Mouse (Mus musculus) R1 (cell line): ENCODE measurements around the gene Arrdc3.

Source experiments
- DNase-seq: peaks from one replicate; pipeline ENCODE4 v3.0.0-alpha.2; 2018; ENCODE audit warnings: low read depth, low spot score

Gene Arrdc3

DNA sequence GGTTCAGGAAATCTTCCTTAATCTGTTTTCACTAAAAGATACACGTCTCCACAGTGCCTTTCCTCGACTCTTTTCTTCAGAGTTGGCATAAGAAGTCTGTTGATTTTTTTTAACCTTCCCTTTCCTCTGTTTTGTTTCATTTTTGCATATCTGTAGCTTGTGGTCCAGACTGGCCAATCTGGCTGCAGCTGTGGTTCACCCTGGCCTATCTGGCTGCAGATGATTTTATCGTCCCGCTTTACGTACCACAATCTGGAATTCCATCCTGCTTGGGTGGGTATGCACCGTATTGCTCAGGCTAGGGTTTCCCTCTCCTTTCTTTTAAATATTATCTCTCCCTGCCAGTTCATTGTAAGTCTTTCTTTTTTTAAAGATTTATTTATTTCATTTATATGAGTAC is 37.8 kb downstream of the Arrdc3 start:
- no peak for DNase-seq

DNA sequence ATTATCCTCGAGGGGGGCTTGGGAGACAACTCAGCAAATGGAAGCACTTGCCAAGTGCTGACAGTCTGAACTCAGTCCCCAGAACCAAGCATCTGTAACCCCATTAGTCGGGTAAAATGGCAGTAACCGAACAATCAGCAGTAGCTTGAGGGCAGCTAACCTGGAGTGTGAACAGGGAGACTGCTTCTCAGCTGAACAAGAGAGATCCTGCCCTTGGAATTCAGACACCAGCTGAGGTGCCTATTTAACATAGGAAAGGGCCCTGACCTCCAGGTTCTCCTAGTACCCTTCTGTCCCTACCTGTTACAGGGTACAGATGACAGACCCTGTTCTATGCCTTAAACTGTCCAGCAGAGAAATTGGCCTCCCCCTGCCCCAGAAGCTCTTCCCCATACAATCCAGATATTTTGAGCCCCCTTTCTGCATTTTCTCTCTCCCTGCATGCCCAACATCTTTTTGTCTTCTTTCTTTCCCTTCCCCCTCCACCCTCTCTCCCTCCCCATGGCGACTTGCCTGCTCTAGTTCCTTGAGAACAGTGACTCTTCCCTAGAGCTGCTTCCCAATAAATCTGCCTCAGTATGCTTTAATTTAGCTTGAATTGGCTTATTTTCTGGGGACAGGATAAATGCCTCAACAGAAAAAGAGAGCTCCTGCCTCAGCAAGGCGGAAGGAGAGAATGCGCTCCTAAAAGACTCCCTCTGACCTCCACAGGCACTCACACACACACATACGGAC is 38.6 kb downstream of the Arrdc3 start:
- peak; percentile 81 for DNase-seq

DNA sequence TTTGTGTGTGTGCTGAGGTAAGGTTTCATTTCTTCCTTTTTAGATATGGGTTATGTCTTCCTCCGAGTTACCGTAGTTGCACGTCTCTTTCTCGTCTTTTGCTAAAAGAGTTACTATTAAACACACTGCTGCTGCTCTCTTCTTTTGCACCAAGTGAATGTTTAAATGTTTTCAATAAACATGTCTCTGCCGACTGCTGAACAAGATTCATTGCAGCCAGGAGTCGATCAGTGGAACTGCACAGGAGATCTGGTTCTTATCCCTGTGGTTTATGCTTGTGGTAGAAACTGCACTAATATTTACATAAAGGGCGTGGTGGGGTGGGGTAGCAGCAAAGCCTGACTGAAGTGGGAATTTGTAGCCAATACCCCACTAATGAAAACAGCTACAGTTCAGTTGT is 45.0 kb downstream of the Arrdc3 start:
- no peak for DNase-seq

DNA sequence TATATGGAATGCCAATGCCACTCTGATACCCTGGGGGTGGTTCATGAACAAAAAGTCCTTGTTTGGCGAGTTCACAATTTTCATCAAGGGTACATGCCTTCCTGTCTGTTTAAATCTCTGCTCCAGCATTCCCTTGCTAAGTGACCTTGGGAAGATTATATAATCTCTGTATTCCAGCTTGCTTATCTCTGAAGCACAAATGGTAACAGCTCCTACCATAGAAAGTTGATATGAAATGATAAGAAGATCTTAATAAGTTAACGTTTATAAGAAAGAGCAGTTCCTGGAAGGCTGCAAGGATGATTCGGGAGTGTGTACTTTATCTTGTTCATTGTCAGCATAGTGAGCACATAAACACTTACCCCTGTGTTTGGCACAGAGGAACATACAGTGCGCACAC is 46.8 kb downstream of the Arrdc3 start:
- no peak for DNase-seq

GRCm38 (mm10) chr13:80932816-80933402 is 49.7 kb downstream of the Arrdc3 start:
- DNase-seq, result peak; percentile 75

DNA sequence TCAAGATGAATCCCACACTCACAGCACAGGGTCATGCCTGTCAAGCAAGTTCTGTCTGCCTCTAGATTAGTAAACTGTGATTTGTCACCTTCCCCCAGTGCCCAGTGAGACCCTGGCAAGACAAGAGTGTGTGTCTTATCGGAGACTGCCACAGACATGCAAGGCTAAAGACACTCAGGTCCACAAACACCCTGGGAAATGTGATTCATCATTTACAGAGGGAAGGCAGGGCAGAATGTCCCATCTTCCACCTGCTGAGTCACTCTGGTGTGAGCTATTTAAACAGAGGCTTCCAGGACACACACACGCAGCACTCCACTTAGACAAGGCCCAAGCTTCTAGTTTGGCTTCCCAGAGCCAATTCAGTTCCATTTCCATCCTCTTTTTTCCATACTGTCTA is 53.2 kb downstream of the Arrdc3 start:
- no peak for DNase-seq

DNA sequence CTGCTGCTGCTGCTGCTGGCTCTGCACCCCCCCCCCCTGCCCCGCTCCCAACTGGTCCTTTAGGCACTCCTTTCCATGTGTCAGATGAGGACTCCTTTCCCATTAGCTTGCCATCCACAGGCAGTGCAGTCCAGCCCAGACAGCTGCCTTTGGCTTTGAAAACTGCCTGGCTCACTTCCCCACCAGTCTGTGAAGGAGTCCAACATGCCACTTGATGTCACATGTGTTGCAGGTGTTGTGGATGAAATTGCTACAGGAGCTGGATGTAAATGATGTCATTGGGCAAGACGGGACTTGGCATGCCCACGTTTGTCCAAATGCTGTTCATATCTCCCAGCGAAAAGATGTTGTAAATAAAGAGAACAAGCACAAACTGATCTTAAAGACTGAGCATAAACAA is 56.0 kb downstream of the Arrdc3 start:
- DNase-seq, result no peak

DNA sequence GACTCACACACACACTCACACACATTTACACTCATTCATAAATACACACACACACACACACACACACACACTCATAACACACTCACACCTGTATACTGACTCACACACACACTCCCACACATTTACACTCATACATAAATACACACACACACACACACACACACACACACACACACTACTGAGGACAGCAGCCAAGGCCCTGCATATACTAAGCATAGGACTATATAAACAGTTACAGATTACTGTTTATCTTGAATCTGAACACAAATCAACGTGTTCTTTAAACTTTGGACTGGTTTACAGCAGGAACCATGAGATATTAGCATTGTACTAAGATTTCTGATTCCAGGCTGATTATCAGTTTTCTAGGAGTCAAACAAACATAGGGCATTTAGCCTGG is 56.7 kb downstream of the Arrdc3 start:
- DNase-seq, result no peak

DNA sequence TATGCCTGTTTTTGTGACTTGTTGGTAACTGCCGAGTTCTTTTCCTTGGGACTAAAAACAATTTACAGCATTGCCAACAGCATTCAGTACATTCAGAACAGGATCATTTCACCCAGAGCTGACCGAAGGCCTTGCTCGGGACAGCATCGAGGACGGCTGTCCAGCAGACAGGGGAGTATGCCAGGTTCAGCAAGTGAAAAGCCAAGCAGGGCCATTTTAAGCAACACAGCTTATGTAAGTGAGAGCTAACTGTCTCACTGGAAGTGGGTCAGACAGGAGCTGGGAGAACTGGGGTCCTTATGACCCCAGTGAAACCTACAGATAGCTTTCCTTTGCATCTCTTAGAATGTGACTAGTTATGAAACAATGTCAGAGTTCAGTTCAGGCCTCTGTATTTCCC is 57.2 kb downstream of the Arrdc3 start:
- no peak for DNase-seq

GRCm38 (mm10) chr13:80940860-80941630 is 57.9 kb downstream of the Arrdc3 start:
- DNase-seq, result no peak

- DNase-seq, result no peak
These were observed 61.3 kb downstream of the Arrdc3 start for GRCm38 (mm10) chr13:80944532-80944931.
